Mouse (Mus musculus) adrenal gland, adult 2 months (tissue): ENCODE data around the gene Foxb2. TPM values are rescaled to one million over a fixed set of nuclear protein-coding genes. Genes with fewer than 3 reads are reported as not detected.

Experiments
- polyA plus RNA-seq: library from polyadenylated mRNA; depleted of rRNA; stranded (reverse); fragments of >200 nt; gene quantifications from 2 replicates; pipeline ENCODE4 v1.2.3, GENCODE M21; 2012; rRNA removed
- total RNA-seq, 2 experiments: library from RNA; stranded (reverse); gene quantifications; 2 replicates each; pipeline ENCODE4 v1.2.3; 2021

Gene Foxb2
- total and polyA plus RNA-seq, 3 experiments = not detected

Other genes with a start within 250 kb of the Foxb2 start
- gene Vps13a, start 92.9 kb downstream of the Foxb2 start, total RNA-seq = 10 to 100 TPM; 26.2 to 31.5 TPM
- 0.45 and 0.55 TPM in 2 replicates for gene Vps13a, start 92.9 kb downstream of the Foxb2 start, polyA plus RNA-seq
- gene Prune2, start 82.3 kb upstream of the Foxb2 start, total RNA-seq = 10 to 100 TPM; 17.7 to 33.7 TPM
- 0.87 and 1.6 TPM in 2 replicates for gene Prune2, start 82.3 kb upstream of the Foxb2 start, polyA plus RNA-seq